Mouse (Mus musculus): ENCODE measurements at regions not wholly inside any gene's neighbourhood (a gene's known extent, or its start where the extent isn't known, plus 50 kb on each side); places are given as distances from the start of the nearest gene placed in this dataset.
A peak's percentile ranks its signal among the peaks of the same experiment; 100 is the strongest.
"Not testable (repeated sequence)": the region's sequence is repeated elsewhere in the genome, so short reads cannot be mapped to it uniquely, and the experiment has no call there.

DNA sequence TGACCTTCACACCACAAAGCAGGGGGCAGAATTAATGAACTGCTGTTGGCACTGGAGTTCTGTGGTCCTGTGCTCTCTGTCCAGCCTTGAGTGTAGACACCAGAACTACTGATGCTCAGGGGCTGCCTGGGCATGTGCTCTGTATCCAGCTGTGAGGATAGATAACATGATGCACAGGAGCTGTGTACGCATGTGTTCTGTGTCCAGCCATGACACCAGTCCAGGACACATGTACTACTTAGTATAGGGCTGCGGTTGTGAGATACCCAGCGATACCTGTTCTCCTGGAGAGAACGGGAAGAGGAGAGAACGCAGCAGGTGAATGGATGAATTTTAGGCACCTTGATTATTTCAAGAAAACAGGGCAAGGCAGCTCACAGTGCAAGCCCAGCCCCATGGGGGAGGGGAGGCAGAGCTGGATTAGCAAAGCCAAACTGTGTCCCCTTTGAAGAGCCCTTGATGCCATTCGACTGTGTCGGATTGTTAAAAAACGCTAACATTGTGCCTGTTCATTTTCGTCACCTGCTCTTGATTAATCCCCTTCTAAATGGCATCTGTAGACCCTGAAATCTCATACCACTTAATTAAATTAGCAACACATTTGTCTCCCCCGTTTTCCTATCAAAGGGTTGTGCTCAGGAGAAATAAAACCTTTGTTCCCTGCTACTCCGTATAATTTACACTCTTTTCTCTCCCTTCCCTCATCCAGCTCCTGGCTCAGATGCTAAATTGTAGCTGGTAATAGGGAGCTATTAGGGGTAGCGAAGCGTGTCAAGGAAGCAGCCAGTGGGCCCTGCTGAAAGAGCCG is 218.8 kb upstream of the Irx4 start:
- no peak for DNase-seq

GRCm38 (mm10) chr13:73069840-73070530 is 190.3 kb upstream of the Irx4 start:
- peak; percentile 27 for DNase-seq

- no peak for DNase-seq
Measured at GRCm38 (mm10) chr13:73070531-73070908, 189.8 kb upstream of the Irx4 start.

- DNase-seq, result no peak
Measured at GRCm38 (mm10) chr13:73071032-73071431, 189.2 kb upstream of the Irx4 start.

DNA sequence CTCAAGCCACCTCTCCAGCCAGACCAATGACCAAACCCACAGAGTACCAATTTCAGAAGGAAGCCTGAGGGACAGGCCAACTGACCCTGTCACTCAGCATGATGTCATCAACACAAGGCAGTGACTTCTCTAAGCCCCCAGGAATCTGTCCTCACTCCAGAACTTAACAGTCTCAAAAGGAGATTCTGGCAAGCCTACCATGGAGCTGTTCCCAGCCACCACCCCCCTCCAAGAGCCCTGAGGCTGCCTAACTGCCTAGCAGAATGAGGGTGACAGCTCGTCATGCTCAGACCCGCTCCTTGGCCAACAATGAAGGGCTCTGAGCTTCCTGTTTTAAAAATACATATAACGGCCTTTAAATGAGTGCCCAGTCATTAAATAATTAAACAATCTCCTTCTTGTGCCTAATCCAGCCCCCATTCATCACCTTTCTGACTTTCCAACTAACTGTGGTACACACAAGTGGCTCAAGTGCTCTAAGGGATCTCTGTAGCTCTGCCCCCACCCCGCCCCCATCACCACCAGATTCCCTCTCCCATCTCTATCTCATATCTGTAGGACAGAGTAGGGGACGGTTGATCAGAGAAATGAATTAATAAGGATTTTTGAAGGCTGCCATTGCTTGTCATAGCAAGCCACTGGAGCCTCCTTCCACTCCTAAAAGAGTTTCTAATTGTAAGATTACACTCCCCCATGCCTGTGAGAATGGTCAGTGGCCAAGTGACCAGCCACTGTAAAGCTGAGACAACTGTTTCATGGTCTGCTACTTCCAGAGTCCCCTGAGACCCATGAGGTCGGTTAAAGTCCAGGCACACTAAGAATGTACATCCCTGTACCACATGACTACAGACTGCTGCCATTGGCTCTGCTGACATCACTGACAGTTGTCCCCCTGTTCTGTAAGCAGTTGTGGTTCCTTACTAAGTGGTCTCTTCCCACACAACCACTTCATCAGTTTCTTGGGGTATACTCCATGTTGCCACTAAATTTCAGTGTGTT is 188.1 kb upstream of the Irx4 start:
- DNase-seq, result peak; percentile 8

DNA sequence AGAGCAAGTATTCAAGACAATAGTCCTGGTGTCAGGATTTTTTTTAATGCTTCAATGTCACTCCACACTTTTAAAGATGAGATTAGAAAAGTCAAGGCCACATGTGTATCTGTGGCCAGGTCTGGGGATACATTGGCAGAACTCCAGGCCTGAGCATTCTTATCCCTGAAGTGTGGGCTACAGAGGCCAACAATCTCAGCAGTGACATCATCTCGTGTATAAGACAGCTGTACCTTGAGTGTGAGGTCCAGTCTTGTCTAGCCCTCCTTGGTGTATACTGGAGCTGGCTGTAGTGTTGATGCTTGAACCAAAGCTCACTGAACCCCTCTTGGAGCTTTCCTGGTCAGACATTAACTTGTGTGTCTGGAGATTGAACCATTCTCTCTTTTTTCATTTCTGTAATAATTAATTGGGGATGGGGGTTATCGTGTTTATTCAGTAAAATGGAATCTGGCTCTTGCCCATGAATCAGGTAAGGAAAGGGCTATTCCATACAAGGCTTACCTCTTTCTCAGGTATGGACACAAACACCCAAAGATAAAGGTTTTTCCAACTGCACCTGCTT is 182.3 kb upstream of the Irx4 start:
- DNase-seq, result peak; percentile 11

DNA sequence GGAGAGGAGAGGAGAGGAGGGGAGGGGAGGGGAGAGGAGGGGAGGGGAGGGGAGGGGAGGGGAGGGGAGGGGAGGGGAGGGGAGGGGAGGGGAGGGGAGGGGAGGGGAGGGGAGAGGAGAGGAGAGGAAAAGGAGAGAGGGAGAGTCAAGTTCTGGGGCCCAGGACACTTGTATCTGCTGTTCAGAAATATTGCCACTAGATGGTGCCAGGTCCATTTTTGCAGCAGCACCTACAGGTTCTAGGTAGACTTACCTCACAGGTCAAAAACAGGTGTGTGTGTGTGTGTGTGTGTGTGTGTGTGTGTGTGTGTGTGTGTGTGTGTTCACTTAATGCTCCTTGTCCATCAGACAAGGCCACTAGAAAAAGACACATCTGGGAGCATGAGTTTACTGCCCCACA is 172.5 kb upstream of the Irx4 start:
- not testable (repeated sequence) for DNase-seq

DNA sequence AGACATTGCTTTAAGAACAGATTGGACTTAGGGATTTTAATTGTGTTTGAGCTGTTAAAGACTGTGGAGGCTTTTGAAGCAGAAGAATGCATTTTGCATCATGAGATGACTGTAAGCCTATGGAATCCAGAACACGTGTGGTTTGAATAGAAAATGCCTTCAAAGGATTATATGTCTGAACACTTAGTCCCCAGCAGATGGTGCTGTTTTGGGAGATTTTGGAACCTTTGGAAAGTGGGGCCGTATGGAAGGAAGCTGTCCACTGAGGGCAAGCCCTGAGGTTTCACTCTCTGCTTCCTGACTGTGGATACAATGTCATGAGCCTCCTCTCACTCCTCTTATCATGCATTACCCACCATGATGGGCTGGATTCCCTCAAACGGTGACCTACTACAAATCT is 168.4 kb upstream of the Irx4 start:
- no peak for DNase-seq

- DNase-seq, result no peak
Measured at GRCm38 (mm10) chr13:73097502-73097901, 162.8 kb upstream of the Irx4 start.

DNA sequence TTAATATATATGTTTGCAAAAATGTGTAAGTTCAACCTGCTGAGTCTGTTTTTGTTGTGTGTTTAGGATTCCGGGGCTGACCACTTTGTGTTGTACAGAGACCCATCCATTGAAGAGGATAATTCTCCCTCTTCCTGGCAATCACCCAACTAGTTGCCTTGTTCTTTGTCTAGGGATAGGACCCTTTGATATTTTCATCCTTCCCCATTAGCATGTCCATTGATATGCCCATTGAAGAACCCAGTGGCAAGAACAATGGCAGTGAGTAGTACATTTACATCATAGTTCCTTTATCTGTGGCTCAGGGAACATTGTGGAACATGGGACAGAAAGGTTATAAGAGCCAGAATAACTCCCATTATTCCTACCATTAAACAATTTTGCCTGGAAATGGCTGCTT is 160.9 kb upstream of the Irx4 start:
- no peak for DNase-seq

DNA sequence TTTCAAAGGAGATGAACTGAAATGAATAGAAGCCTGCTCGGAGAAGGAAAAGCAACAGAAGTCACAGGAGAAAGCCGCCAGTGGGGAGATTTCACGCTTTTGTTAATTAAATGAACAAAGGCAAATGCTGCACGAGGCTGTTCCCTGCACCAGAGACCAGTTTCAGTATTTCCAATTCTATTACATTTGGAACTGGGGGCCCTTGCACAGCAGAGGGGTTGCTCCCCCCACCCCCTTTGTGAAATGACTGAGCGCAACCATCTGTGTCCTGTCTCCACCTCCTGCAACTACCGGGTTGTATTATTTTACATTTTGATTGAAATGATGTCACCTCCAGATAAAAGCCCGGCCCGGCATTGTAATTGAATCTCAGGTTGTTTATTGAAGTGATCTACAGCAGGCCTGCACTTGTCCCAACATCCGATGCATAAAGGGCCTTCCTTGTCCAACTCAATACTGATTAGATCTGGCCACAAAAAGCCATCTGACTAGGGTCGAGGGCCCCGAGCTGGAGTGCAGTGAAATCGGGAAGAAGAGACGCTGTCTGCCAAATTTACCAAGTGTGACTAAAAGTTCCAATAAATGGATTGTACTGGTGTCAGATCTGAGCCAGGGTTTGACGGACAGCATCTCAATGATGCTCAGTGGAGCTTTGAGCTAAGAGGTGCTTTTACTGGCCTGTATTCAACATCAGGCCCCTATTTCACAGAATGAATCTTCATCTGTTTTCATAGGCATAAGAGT is 152.9 kb upstream of the Irx4 start:
- DNase-seq, result no peak

- no peak for DNase-seq
Measured at GRCm38 (mm10) chr13:73116822-73117632, 143.3 kb upstream of the Irx4 start.

- DNase-seq, result no peak
Measured at GRCm38 (mm10) chr13:73117633-73118076, 142.6 kb upstream of the Irx4 start.

DNA sequence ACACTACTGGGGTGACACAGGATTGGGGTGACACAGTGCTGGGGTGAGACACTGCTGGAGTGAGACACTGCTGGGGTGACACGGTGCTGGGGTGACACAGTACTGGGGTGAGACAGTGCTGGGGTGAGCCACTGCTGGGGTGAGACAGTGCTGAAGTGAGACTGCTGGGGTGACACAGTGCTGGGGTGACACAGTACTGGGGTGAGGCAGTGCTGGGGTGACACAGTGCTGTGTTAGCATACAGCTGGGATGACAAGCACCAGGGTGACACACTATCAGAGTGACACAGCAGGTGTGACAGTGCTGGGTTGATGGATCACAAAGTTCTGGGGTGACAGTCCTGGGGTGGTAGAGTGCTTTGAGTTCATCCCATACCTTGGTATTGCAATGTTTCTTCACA is 137.3 kb upstream of the Irx4 start:
- DNase-seq, result no peak

DNA sequence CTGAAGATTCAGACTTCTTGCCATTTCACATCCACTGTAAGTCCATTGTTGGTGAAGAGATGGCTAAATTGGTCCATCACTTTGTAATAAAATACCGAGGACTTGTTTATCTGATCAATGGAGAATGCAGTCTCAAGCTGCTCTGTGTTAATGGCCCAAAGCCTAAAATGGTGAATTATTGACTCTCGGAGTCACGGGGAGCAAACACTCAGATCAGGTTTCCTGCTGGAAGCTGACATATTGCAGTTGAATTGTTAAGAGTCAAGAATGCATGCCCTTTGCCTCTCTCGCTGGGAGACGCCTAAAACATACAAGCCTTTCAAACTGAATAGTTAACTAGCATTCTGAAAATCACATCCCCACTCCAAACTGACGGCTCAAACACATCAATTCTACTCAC is 129.0 kb upstream of the Irx4 start:
- DNase-seq, result peak; percentile 33

DNA sequence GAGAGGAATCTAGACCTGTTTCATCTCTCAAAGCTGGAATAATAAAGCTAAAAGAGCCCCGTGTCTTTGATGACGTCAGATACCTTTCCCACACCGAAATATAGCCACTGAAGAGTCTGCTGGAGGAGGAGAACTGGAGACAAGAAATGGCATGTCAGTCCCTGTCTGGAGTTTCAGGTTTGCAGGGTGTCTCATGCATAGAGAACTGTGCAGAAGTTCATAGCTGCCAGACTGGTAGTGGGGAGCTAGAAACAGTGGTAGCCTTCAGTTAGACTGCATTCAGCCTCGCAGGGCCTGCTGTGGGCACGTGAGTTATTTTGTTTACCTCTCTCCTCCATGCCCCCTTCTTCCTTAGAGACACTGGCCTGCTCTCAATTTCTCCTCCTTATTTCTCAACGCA is 127.5 kb upstream of the Irx4 start:
- DNase-seq, result no peak

DNA sequence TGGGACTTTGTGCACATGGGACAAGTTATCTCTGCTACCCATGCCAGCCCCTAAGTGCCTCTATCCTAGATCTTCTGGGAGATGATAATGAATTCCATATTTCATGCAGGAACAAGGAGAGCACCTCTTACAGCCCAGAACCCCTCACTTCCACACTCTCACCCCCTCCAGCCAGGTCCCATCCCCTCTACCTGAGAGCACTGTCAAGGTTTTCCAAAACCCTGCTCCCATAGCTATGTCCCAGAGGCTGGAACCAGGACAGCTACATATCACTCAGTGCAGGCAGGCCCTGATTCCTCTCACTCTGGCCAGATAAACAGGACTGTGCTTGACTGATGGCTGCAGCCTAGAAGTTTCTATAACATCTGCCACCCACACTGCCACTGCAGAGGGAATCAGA is 125.3 kb upstream of the Irx4 start:
- no peak for DNase-seq

- DNase-seq, result no peak
Measured at GRCm38 (mm10) chr13:73141302-73141701, 119.0 kb upstream of the Irx4 start.

- DNase-seq, result no peak
Measured at GRCm38 (mm10) chr13:73158016-73158415, 102.3 kb upstream of the Irx4 start.

- no peak for DNase-seq
Measured at GRCm38 (mm10) chr13:73159454-73159853, 100.8 kb upstream of the Irx4 start.

DNA sequence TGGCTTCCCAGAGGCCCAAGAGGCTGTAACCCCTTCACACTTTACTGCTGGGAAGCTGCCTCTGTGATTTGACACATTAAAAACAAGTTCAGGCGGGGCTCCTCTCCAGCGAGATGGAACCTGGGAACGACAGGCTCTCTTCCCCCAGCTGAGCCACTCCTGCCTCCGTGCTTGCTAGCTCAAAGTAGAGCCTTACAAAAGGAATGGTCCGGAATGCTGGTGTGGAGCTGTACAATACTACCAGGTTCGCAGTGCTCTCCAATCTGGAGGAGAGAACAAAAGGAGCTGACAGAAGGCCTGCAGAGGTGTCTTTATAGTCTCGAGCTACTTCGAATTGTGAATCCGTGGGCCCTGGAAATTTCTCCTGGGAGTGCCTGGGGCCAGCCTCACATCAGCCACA is 100.4 kb upstream of the Irx4 start:
- no peak for DNase-seq

Measured in kidney, postnatal 14 days (tissue).